Mouse (Mus musculus) testis, adult 2 months (tissue): ENCODE data around the gene Arpc3. TPM values are rescaled to one million over a fixed set of nuclear protein-coding genes. Genes with fewer than 3 reads are reported as not detected.

Source experiments
- H3K27ac ChIP-seq: fragments of 200-500 bp; 2 replicates; pipeline ENCODE4 v1.5.1; 2012; ENCODE audit warnings: low read depth, low read length; ENCODE audit not compliant: control insufficient read depth, insufficient read depth
- H3K27me3 ChIP-seq: fragments of 200-500 bp; 2 replicates; pipeline ENCODE4 v1.6.1; 2012; ENCODE audit warnings: mild to moderate bottlenecking, low read length, moderate library complexity; ENCODE audit not compliant: control insufficient read depth, insufficient read depth
- H3K36me3 ChIP-seq: fragments of 200-500 bp; 2 replicates; pipeline ENCODE4 v1.6.1; 2012; ENCODE audit warnings: mild to moderate bottlenecking, low read length; ENCODE audit not compliant: control insufficient read depth, insufficient read depth
- H3K4me1 ChIP-seq: fragments of 200-500 bp; 2 replicates; pipeline ENCODE4 v1.6.1; 2012; ENCODE audit warnings: low read length; ENCODE audit not compliant: control insufficient read depth, insufficient read depth
- H3K4me3 ChIP-seq: fragments of 200-500 bp; 2 replicates; pipeline ENCODE4 v1.5.1; 2012; ENCODE audit warnings: low read depth, mild to moderate bottlenecking, low read length, moderate library complexity, mixed read lengths; ENCODE audit not compliant: control insufficient read depth
- CTCF ChIP-seq: fragments of 200-500 bp; IDR thresholded peaks from 2 replicates; pipeline ENCODE4 v1.5.1; 2012; ENCODE audit warnings: low read depth, mild to moderate bottlenecking, inconsistent platforms, low read length, moderate library complexity; ENCODE audit not compliant: control insufficient read depth, insufficient read depth, insufficient replicate concordance
- POLR2A ChIP-seq: fragments of 200-500 bp; IDR thresholded peaks from 2 replicates; pipeline ENCODE4 v1.6.1; 2012; ENCODE audit warnings: low read depth, mild to moderate bottlenecking, inconsistent platforms, low read length, moderate library complexity; ENCODE audit not compliant: control insufficient read depth
- polyA plus RNA-seq: library from polyadenylated mRNA; depleted of rRNA; stranded (reverse); fragments of >200 nt; gene quantifications from 2 replicates; pipeline ENCODE4 v1.2.3, GENCODE M21; 2012; rRNA removed

The Arpc3 gene
- polyA plus RNA-seq: 35.0 and 35.1 TPM in 2 replicates

- Histone ChIP-seq H3K4me3 (peak within 1 kb of the TSS; percentile 87), H3K27ac (0 out of 2 replicates have a peak within 1 kb of the TSS, but pooled peaks have one; percentile 9), H3K36me3 (no peaks in the 10 kb centered on the region), H3K27me3 (no peaks in the 10 kb centered on the region), H3K4me1 (peaks cover 5% of the 10 kb centered on the region)
- TF ChIP-seq POLR2A: peak; percentile 60
- TF ChIP-seq CTCF: peak; percentile 97
Measured at GRCm38 (mm10) chr5:122391786-122392180, at the start of gene Arpc3. Gene Arpc3 (plus strand): TSS chr5:122391878.

DNA sequence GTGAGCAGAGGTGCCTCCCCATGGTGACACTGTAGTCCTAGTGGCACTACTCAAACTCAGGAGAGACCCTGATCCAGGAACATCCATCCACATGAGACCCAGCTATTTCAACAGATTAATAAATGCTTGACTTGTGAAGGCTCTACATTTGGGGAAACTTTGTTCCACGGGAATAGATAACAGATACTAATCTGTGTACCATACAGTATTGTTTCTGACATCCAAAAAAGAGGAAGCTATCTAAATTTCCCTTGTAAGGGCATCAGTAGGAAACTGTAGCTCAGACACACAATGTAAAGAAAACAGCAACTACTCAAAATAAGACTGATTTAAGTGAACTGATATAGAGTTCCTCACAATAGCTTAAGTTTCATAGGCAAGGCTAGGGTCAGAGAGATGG lies 48.8 kb upstream of the Arpc3 start:
- TF ChIP-seq POLR2A (no peak), CTCF (no peak)
- Histone ChIP-seq H3K36me3 (no peaks in the 10 kb centered on the region; the same call in 1 of the 2 replicates), H3K27ac (no peak overlapping the region), H3K4me3 (no peak overlapping the region), H3K27me3 (no peaks in the 10 kb centered on the region), H3K4me1 (no peaks in the 10 kb centered on the region)

DNA sequence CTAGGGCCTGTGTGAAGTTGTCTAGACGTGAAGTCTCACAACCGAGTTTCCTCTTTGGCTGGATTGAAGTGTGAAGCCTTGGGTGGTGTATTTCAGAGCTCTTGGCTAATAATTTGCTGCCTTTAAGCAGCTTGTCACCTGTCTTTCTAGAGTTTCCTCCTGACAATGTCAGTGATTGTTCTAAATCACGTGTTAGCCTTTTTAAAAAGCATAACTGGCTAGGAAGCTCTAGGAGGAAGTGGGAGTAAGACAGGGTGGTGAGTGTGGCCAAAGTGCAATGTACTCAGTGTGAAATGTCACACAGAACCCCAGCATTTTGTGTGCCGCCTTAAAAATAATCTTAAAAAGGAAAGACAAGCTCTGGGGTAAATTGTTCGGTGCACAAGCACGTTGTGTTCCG lies 47.9 kb upstream of the Arpc3 start:
- no peaks in the 10 kb centered on the region for H3K4me1 ChIP-seq
- no peak for TF ChIP-seq CTCF
- no peak for TF ChIP-seq POLR2A
- H3K27me3 ChIP-seq: no peaks in the 10 kb centered on the region
- H3K27ac ChIP-seq: no peak overlapping the region
- peaks cover 3% of the 10 kb centered on the region for H3K36me3 ChIP-seq
- no peak overlapping the region for H3K4me3 ChIP-seq

DNA sequence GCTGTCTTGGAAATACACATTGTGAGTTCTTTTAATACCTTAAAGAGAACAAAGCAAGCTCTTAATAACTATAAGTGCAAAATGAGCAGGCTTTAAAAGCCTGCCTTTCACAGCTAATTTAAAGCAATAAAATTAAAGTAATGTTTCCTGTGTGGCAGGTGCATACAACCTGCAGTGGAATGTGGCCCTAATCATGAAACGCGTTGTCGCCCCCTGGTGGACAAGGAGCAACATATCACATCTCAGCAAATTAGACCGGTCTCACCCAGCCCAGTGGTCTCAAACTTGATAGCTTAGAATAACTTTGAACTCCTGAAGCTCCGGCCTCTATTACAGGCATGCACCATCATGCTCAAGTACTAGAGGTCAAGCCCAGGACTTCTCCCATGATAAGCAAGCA lies 47.4 kb upstream of the Arpc3 start:
- Histone ChIP-seq H3K4me3 (no peak overlapping the region), H3K4me1 (no peaks in the 10 kb centered on the region), H3K27me3 (no peaks in the 10 kb centered on the region), H3K27ac (no peak overlapping the region), H3K36me3 (peaks cover 3% of the 10 kb centered on the region)
- TF ChIP-seq CTCF: peak; percentile 85; the same call in 1 of the 2 replicates
- TF ChIP-seq POLR2A: no peak

GRCm38 (mm10) chr5:122345777-122346176 lies 45.9 kb upstream of the Arpc3 start:
- Histone ChIP-seq H3K4me1 (no peaks in the 10 kb centered on the region), H3K4me3 (no peak overlapping the region), H3K27ac (no peak overlapping the region), H3K27me3 (no peaks in the 10 kb centered on the region), H3K36me3 (peaks cover 3% of the 10 kb centered on the region)
- TF ChIP-seq CTCF (no peak), POLR2A (no peak)

GRCm38 (mm10) chr5:122353807-122354491 lies 37.7 kb upstream of the Arpc3 start, which contains the start of the genes Rad9b and Vps29:
Gene Rad9b (minus strand): TSS chr5:122354233.
Gene Vps29 (plus strand): TSS chr5:122354369.
- Histone ChIP-seq H3K27me3 (no peaks in the 10 kb centered on the region), H3K36me3 (no peaks in the 10 kb centered on the region; the same call in none of the 2 replicates), H3K4me3 (peak within 1 kb of the TSS; percentile 90), H3K4me1 (no peaks in the 10 kb centered on the region; the same call in 1 of the 2 replicates), H3K27ac (peak within 1 kb of the TSS; percentile 72)
- no peak for TF ChIP-seq CTCF
- peak; percentile 89 for TF ChIP-seq POLR2A

- Histone ChIP-seq H3K27ac (no peak overlapping the region; the same call in 1 of the 2 replicates), H3K36me3 (no peaks in the 10 kb centered on the region; the same call in none of the 2 replicates), H3K4me1 (no peaks in the 10 kb centered on the region; the same call in 1 of the 2 replicates), H3K4me3 (peak overlapping the region; percentile 90), H3K27me3 (no peaks in the 10 kb centered on the region)
- no peak for TF ChIP-seq CTCF
- no peak for TF ChIP-seq POLR2A
Measured at GRCm38 (mm10) chr5:122354492-122355067, 37.1 kb upstream of the Arpc3 start.
